Mouse (Mus musculus): Measurements from ENCODE around the gene Ywhag. TPM values are rescaled to one million over a fixed set of nuclear protein-coding genes. Genes with fewer than 3 reads are reported as not detected.

Ywhag gene
- polyA plus RNA-seq, 1 experiment from 2014 or later = 221 TPM

GRCm38 (mm10) chr5:135900701-135901100, 33.7 kb downstream of the Ywhag start:
- Histone ChIP-seq H3K4me3 (no peak overlapping the region), H3K4me2 (replicated peaks) (no peak overlapping the region), H3K9me3 (no peaks in the 10 kb centered on the region), H3K27me3 (no peaks in the 10 kb centered on the region), H3K9ac (no peak overlapping the region), H3K27ac (no peak overlapping the region), H3K4me1 (peaks cover 6% of the 10 kb centered on the region; the same call in 1 of the 2 replicates), H3K36me3 (0 out of 2 replicates have a peak, but pooled peaks cover under 1% of the 10 kb centered on the region)
- no peak for ATAC-seq (ENCODE audit: insufficient number of reproducible peaks, insufficient read depth, low FRiP score, low TSS enrichment)
- WGBS = 76% methylated on average over 3 of the region's 3 CpGs

GRCm38 (mm10) chr5:135899833-135900232, 34.6 kb downstream of the Ywhag start:
- Histone ChIP-seq H3K27me3 (no peaks in the 10 kb centered on the region), H3K4me2 (replicated peaks) (no peak overlapping the region), H3K27ac (no peak overlapping the region), H3K9me3 (no peaks in the 10 kb centered on the region), H3K36me3 (no peaks in the 10 kb centered on the region), H3K4me3 (no peak overlapping the region), H3K9ac (no peak overlapping the region), H3K4me1 (0 out of 2 replicates have a peak, but pooled peaks cover 6% of the 10 kb centered on the region)
- WGBS = 60% methylated on average over 4 of the region's 4 CpGs
- ATAC-seq (ENCODE audit: insufficient number of reproducible peaks, insufficient read depth, low FRiP score, low TSS enrichment) = no peak

GRCm38 (mm10) chr5:135898995-135899394, 35.4 kb downstream of the Ywhag start:
- H3K4me2 ChIP-seq (replicated peaks) = no peak overlapping the region
- WGBS = 81% methylated on average over 4 of the region's 4 CpGs
- no peaks in the 10 kb centered on the region for H3K36me3 ChIP-seq
- no peaks in the 10 kb centered on the region for H3K9me3 ChIP-seq
- 0 out of 2 replicates have a peak, but pooled peaks cover 6% of the 10 kb centered on the region for H3K4me1 ChIP-seq
- no peak overlapping the region for H3K27ac ChIP-seq
- ATAC-seq (ENCODE audit: insufficient number of reproducible peaks, insufficient read depth, low FRiP score, low TSS enrichment) = no peak
- no peak overlapping the region for H3K9ac ChIP-seq
- H3K4me3 ChIP-seq = no peak overlapping the region
- H3K27me3 ChIP-seq = no peaks in the 10 kb centered on the region

GRCm38 (mm10) chr5:135898028-135898427, 36.4 kb downstream of the Ywhag start:
- H3K4me3 ChIP-seq = no peak overlapping the region
- no peaks in the 10 kb centered on the region for H3K27me3 ChIP-seq
- 17% methylated on average over 3 of the region's 3 CpGs for WGBS
- H3K27ac ChIP-seq = no peak overlapping the region
- H3K9me3 ChIP-seq = no peaks in the 10 kb centered on the region
- 0 out of 2 replicates have a peak, but pooled peaks cover 3% of the 10 kb centered on the region for H3K4me1 ChIP-seq
- no peak for ATAC-seq (ENCODE audit: insufficient number of reproducible peaks, insufficient read depth, low FRiP score, low TSS enrichment)
- no peaks in the 10 kb centered on the region for H3K36me3 ChIP-seq
- no peak overlapping the region for H3K9ac ChIP-seq
- no peak overlapping the region for H3K4me2 ChIP-seq (replicated peaks)

- Histone ChIP-seq H3K27ac (no peak overlapping the region), H3K36me3 (no peaks in the 10 kb centered on the region), H3K4me1 (peaks cover 3% of the 10 kb centered on the region; the same call in 1 of the 2 replicates), H3K4me2 (replicated peaks) (no peak overlapping the region), H3K27me3 (peaks cover 10% of the 10 kb centered on the region), H3K4me3 (no peak overlapping the region), H3K9ac (no peak overlapping the region), H3K9me3 (no peaks in the 10 kb centered on the region)
- no peak for ATAC-seq (ENCODE audit: insufficient number of reproducible peaks, insufficient read depth, low FRiP score, low TSS enrichment)
- 76% methylated on average over 6 of the region's 6 CpGs for WGBS
Observed at GRCm38 (mm10) chr5:135894958-135895357, 39.5 kb downstream of the Ywhag start.

- Histone ChIP-seq H3K4me1 (peaks cover 8% of the 10 kb centered on the region; the same call in 1 of the 2 replicates), H3K27ac (0 out of 2 replicates have a peak overlapping the region, but pooled peaks have one; percentile 32), H3K9me3 (no peaks in the 10 kb centered on the region), H3K36me3 (no peaks in the 10 kb centered on the region), H3K27me3 (peaks cover 27% of the 10 kb centered on the region), H3K9ac (no peak overlapping the region), H3K4me2 (replicated peaks) (no peak overlapping the region), H3K4me3 (no peak overlapping the region)
- ATAC-seq (ENCODE audit: insufficient number of reproducible peaks, insufficient read depth, low FRiP score, low TSS enrichment) = no peak
- 52% methylated on average over 9 of the region's 9 CpGs for WGBS
Observed at GRCm38 (mm10) chr5:135892589-135893351, 41.6 kb downstream of the Ywhag start.

- no peak for ATAC-seq (ENCODE audit: insufficient number of reproducible peaks, insufficient read depth, low FRiP score, low TSS enrichment)
- no peak overlapping the region for H3K4me2 ChIP-seq (replicated peaks)
Observed at GRCm38 (mm10) chr5:135890920-135891319, 43.5 kb downstream of the Ywhag start.

GRCm38 (mm10) chr5:135890323-135890722, 44.1 kb downstream of the Ywhag start:
- no peak for ATAC-seq (ENCODE audit: insufficient number of reproducible peaks, insufficient read depth, low FRiP score, low TSS enrichment)
- H3K27me3 ChIP-seq = peaks cover 31% of the 10 kb centered on the region
- H3K27ac ChIP-seq = no peak overlapping the region
- no peaks in the 10 kb centered on the region for H3K9me3 ChIP-seq
- H3K4me2 ChIP-seq (replicated peaks) = no peak overlapping the region
- no peak overlapping the region for H3K9ac ChIP-seq
- H3K4me1 ChIP-seq = peaks cover 13% of the 10 kb centered on the region; the same call in 1 of the 2 replicates
- H3K36me3 ChIP-seq = no peaks in the 10 kb centered on the region
- no peak overlapping the region for H3K4me3 ChIP-seq
- WGBS = 36% methylated on average over 4 of the region's 4 CpGs

More at GRCm38 (mm10) chr5:135890920-135891319, 43.5 kb downstream of the Ywhag start:
- H3K36me3 ChIP-seq = no peaks in the 10 kb centered on the region
- no peak overlapping the region for H3K27ac ChIP-seq
- H3K9me3 ChIP-seq = no peaks in the 10 kb centered on the region
- H3K4me3 ChIP-seq = no peak overlapping the region
- H3K4me1 ChIP-seq = peaks cover 13% of the 10 kb centered on the region; the same call in 1 of the 2 replicates
- WGBS = 62% methylated on average over 3 of the region's 3 CpGs
- H3K27me3 ChIP-seq = peaks cover 31% of the 10 kb centered on the region
- H3K9ac ChIP-seq = no peak overlapping the region

GRCm38 (mm10) chr5:135888405-135889215, 45.8 kb downstream of the Ywhag start:
- ATAC-seq (ENCODE audit: insufficient number of reproducible peaks, insufficient read depth, low FRiP score, low TSS enrichment) = no peak
- peak overlapping the region; percentile 31 for H3K4me3 ChIP-seq
- H3K4me2 ChIP-seq (replicated peaks) = peak overlapping the region; percentile 44
- no peak overlapping the region for H3K27ac ChIP-seq
- no peaks in the 10 kb centered on the region for H3K9me3 ChIP-seq
- H3K36me3 ChIP-seq = no peaks in the 10 kb centered on the region
- H3K9ac ChIP-seq = no peak overlapping the region
- H3K27me3 ChIP-seq = peaks cover 31% of the 10 kb centered on the region
- 3% methylated on average over 30 of the region's 30 CpGs for WGBS
- H3K4me1 ChIP-seq = peaks cover 13% of the 10 kb centered on the region; the same call in 1 of the 2 replicates

GRCm38 (mm10) chr5:135887675-135888102, 46.7 kb downstream of the Ywhag start, which contains the start of gene Hspb1:
Gene Hspb1, plus strand, starts transcription at chr5:135887919.
- H3K4me1 ChIP-seq = peaks cover 13% of the 10 kb centered on the region; the same call in 1 of the 2 replicates
- WGBS = 3% methylated on average over 24 of the region's 24 CpGs
- H3K4me3 ChIP-seq = peak within 1 kb of the TSS; percentile 32
- no peaks in the 10 kb centered on the region for H3K36me3 ChIP-seq
- peak within 1 kb of the TSS; percentile 53 for H3K4me2 ChIP-seq (replicated peaks)
- no peak within 1 kb of the TSS for H3K27ac ChIP-seq
- peaks cover 31% of the 10 kb centered on the region for H3K27me3 ChIP-seq
- no peaks in the 10 kb centered on the region for H3K9me3 ChIP-seq
- ATAC-seq (ENCODE audit: insufficient number of reproducible peaks, insufficient read depth, low FRiP score, low TSS enrichment) = no peak
- peak within 1 kb of the TSS; percentile 19; the same call in 1 of the 2 replicates for H3K9ac ChIP-seq

- Histone ChIP-seq H3K27me3 (peaks cover 18% of the 10 kb centered on the region), H3K9ac (no peak overlapping the region), H3K36me3 (no peaks in the 10 kb centered on the region), H3K4me3 (no peak overlapping the region), H3K4me2 (replicated peaks) (no peak overlapping the region), H3K9me3 (no peaks in the 10 kb centered on the region), H3K27ac (no peak overlapping the region), H3K4me1 (peaks cover 13% of the 10 kb centered on the region; the same call in 1 of the 2 replicates)
- ATAC-seq (ENCODE audit: insufficient number of reproducible peaks, insufficient read depth, low FRiP score, low TSS enrichment) = no peak
- WGBS = 66% methylated on average over 6 of the region's 6 CpGs
Observed at GRCm38 (mm10) chr5:135884641-135885040, 49.8 kb downstream of the Ywhag start.
